Mouse (Mus musculus) midbrain, embryonic 11.5 days (tissue): ENCODE data around the gene Fam107b. TPM values are rescaled to one million over a fixed set of nuclear protein-coding genes. Genes with fewer than 3 reads are reported as not detected.

Experiments used
- ATAC-seq: fragments of 200-750 bp; cut with Nextera tagmentation; 2 replicates; pipeline ENCODE4 v1.8.0; 2017; ENCODE audit warnings: moderate TSS enrichment, moderate library complexity; ENCODE audit not compliant: low FRiP score
- DNase-seq: peaks from one replicate; pipeline ENCODE4 v3.0.0; 2015; ENCODE audit warnings: low spot score; ENCODE audit errors: missing footprints
- H3K27ac ChIP-seq: fragments of 300-500 bp; sonication (generic); 2 replicates; pipeline ENCODE4 v1.5.1; 2014; ENCODE audit warnings: low read depth, low read length
- H3K27me3 ChIP-seq: fragments of 300-500 bp; sonication (generic); 2 replicates; pipeline ENCODE4 v1.6.1; 2014; ENCODE audit warnings: mild to moderate bottlenecking, low read length, moderate library complexity, mixed read lengths; ENCODE audit not compliant: control insufficient read depth, insufficient read depth
- H3K36me3 ChIP-seq: fragments of 300-500 bp; sonication (generic); 2 replicates; pipeline ENCODE4 v1.6.1; 2014; ENCODE audit warnings: mild to moderate bottlenecking, low read length, moderate library complexity, mixed read lengths; ENCODE audit not compliant: control insufficient read depth, insufficient read depth
- H3K4me1 ChIP-seq: fragments of 300-500 bp; sonication (generic); 2 replicates; pipeline ENCODE4 v1.6.1; 2014; ENCODE audit warnings: low read length; ENCODE audit not compliant: control insufficient read depth, insufficient read depth
- H3K4me2 ChIP-seq: fragments of 300-500 bp; sonication (generic); 2 replicates; pipeline ENCODE4 v1.6.1; 2014; ENCODE audit warnings: mild to moderate bottlenecking, moderate library complexity
- H3K4me3 ChIP-seq: fragments of 300-500 bp; sonication (generic); 2 replicates; pipeline ENCODE4 v1.5.1; 2014; ENCODE audit warnings: low read depth, low read length
- H3K9ac ChIP-seq: fragments of 300-500 bp; sonication (generic); 2 replicates; pipeline ENCODE4 v1.6.1; 2014; ENCODE audit warnings: low read length
- H3K9me3 ChIP-seq: fragments of 300-500 bp; sonication (generic); 2 replicates; pipeline ENCODE4 v1.6.1; 2016; ENCODE audit warnings: low read length; ENCODE audit not compliant: control insufficient read depth
- WGBS: fragments of 180-500 bp; shearing (Covaris S2); extraction: QIAGEN DNeasy Blood & Tissue Kit; methylation state at CpG from one replicate; pipeline ENCODE4 v1.1.7; 2014; 5-methylcytosine and 5-hydroxymethylcytosine counted together
- polyA plus RNA-seq: library from polyadenylated mRNA; unstranded; fragments of >200 nt; fragmentation: Nextera tagmentation; extraction: Ambion mirVana; gene quantifications from 2 replicates; pipeline ENCODE4 v1.2.1, GENCODE M21; 2014

The Fam107b gene
- polyA plus RNA-seq, 1 experiment from 2014 or later, result 60.4 TPM

GRCm38 (mm10) chr2:3810321-3810720 lies 240.0 kb downstream of the Fam107b start:
- no peak overlapping the region for H3K27ac ChIP-seq
- ATAC-seq (no peak), DNase-seq (no peak)
- no peak overlapping the region for H3K9ac ChIP-seq
- H3K4me3 ChIP-seq, result no peak overlapping the region
- H3K9me3 ChIP-seq, result no peaks in the 10 kb centered on the region
- H3K36me3 ChIP-seq, result no peaks in the 10 kb centered on the region
- H3K4me1 ChIP-seq, result no peaks in the 10 kb centered on the region
- 74% methylated on average over 5 of the region's 5 CpGs for WGBS
- H3K27me3 ChIP-seq, result no peaks in the 10 kb centered on the region
- H3K4me2 ChIP-seq, result no peak overlapping the region

- Histone ChIP-seq H3K4me2 (no peak overlapping the region), H3K36me3 (no peaks in the 10 kb centered on the region), H3K4me1 (no peaks in the 10 kb centered on the region), H3K9me3 (no peaks in the 10 kb centered on the region), H3K4me3 (no peak overlapping the region), H3K9ac (no peak overlapping the region), H3K27ac (no peak overlapping the region), H3K27me3 (no peaks in the 10 kb centered on the region)
- DNase-seq (no peak), ATAC-seq (0 out of 2 replicates have a peak, but pooled peaks have one; percentile 52)
- WGBS, result 70% methylated on average over 6 of the region's 6 CpGs
Observed at GRCm38 (mm10) chr2:3816142-3816609, 245.9 kb downstream of the Fam107b start.

DNA sequence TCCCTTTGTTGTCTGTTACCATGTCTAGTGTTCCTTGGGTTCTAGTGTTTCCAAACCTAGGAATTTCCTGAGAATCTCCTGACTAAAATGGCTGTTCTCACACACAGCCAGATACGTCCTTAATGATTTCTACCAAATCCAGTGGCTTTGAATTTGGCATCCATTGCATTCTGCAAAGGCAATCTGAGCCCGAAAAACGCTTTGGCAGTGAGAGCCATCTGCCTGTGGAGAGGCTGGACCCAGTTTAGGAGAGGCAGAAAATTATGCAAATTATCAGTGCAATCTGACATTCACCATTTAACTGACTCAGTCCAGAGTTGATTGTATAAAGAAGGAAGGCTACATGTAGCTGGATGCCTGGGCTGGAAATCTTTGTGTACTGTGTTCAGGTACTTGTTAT lies 247.3 kb downstream of the Fam107b start:
- H3K36me3 ChIP-seq, result no peaks in the 10 kb centered on the region
- H3K4me2 ChIP-seq, result no peak overlapping the region
- H3K9me3 ChIP-seq, result no peaks in the 10 kb centered on the region
- DNase-seq (no peak), ATAC-seq (no peak)
- no peak overlapping the region for H3K4me3 ChIP-seq
- no peaks in the 10 kb centered on the region for H3K27me3 ChIP-seq
- no peak overlapping the region for H3K27ac ChIP-seq
- 89% methylated on average over 3 of the region's 3 CpGs for WGBS
- no peaks in the 10 kb centered on the region for H3K4me1 ChIP-seq
- no peak overlapping the region for H3K9ac ChIP-seq

GRCm38 (mm10) chr2:3822483-3823455 lies 252.5 kb downstream of the Fam107b start:
- Histone ChIP-seq H3K36me3 (no peaks in the 10 kb centered on the region), H3K27me3 (no peaks in the 10 kb centered on the region), H3K9me3 (no peaks in the 10 kb centered on the region), H3K4me3 (no peak overlapping the region), H3K27ac (no peak overlapping the region), H3K4me1 (peaks cover 2% of the 10 kb centered on the region; the same call in 1 of the 2 replicates), H3K4me2 (no peak overlapping the region), H3K9ac (no peak overlapping the region)
- DNase-seq (no peak), ATAC-seq (no peak)
- WGBS, result 79% methylated on average over 8 of the region's 8 CpGs

Other genes starting within 250 kb of the Fam107b start
- gene Rpp38, start 237.8 kb upstream of the Fam107b start, polyA plus RNA-seq, result 24.9 and 25.6 TPM in 2 replicates
- gene Acbd7, start 234.3 kb upstream of the Fam107b start, polyA plus RNA-seq, result 0.66 and 0.68 TPM in 2 replicates
- gene Olah, start 173.3 kb upstream of the Fam107b start, polyA plus RNA-seq, result not detected in 2 replicates
- 0.61 TPM in 1 of 2 replicates, not detected in the other for gene Meig1, start 147.8 kb upstream of the Fam107b start, polyA plus RNA-seq
- 8.1 TPM in 2 replicates for gene Dclre1c, start 146.4 kb upstream of the Fam107b start, polyA plus RNA-seq
- gene Suv39h2, start 95.5 kb upstream of the Fam107b start, polyA plus RNA-seq, result 47.4 and 52.2 TPM in 2 replicates
- gene Gm45902, start 57.7 kb upstream of the Fam107b start, polyA plus RNA-seq, result 8.7 and 9.4 TPM in 2 replicates
- gene Hspa14, start 57.7 kb upstream of the Fam107b start, polyA plus RNA-seq, result 122 TPM in 2 replicates
- gene Cdnf, start 57.5 kb upstream of the Fam107b start, polyA plus RNA-seq, result 0.37 TPM in 1 of 2 replicates, not detected in the other